ENCODE assay signal across 8 mouse cellular contexts in the genomic region with DNA sequence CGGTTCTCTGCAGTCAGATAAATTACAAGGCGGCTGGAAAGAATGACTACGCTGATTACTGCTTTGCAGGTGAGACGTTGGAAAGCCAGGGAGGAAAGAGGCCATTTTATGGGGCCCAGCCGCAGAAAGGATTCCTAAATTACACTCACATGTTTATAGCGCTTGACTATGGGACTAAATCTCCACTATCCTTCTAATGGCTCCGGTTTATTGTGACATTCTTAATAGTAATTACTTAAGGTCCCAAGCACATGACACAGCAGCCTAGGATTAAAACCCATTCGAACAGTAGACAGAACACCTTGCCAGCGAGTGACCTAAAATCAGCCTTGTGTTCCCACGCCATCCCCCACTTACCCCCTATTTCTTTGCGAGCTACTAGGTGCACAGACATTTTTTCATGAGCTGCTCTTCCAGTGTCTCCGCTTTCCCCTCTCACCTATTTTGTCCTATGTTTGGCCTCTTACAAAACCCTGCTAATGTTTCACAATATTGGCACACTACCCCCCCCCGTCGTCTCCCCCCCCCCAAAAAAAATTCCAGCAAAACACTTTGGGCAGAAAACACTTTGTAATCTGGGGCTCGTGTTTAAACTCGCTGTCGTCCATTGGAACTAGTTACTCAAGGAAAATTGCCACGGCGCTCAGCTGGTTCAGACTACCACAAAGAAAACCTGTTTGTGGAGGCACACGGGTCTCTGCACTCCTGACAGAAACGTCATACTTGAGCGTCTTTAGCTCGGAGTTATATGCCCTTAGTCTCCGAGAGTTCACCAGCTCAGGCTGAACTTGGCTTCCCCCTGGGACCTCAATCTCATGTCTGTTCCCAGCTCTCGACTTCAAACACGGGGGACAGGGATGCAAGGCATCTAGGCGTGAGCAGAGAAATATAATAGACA.
A peak's percentile ranks its signal among the peaks of the same experiment; 100 is the strongest.
DNase-seq lines count a peak whose midpoint lies in the region; ATAC-seq lines count a peak whose summit lies in the region.

No protein-coding gene starts in this region.

- no peak for DNase-seq in frontal cortex, adult 2 months (ENCODE audit: extremely low spot score in 1 of 2, low spot score in 1 of 2)
- DNase-seq in embryonic facial prominence, embryonic 10.5 days (ENCODE audit: low spot score): peak; percentile 48
- no peak for DNase-seq in intestine, embryonic 14.5 days (ENCODE audit: low spot score)
- no peak for DNase-seq in T-cell, adult 2 months (ENCODE audit: low spot score)
- DNase-seq in gastrocnemius, adult 8-10 months (ENCODE audit: low spot score in 2 of 2): no peak
- DNase-seq in right cerebral cortex, postnatal 4 days: no peak

- H3K9ac ChIP-seq in intestine, embryonic 14.5 days (ENCODE audit: low read length): no peak overlapping the region
- no peak overlapping the region for H3K9ac ChIP-seq in liver, embryonic 16.5 days (ENCODE audit: low read depth, low read length)

- H3K27ac ChIP-seq in embryonic facial prominence, embryonic 10.5 days (replicated peaks): peak overlapping the region; percentile 40; the same call in 1 of the 2 replicates
- no peak overlapping the region for H3K27ac ChIP-seq in intestine, embryonic 14.5 days (ENCODE audit: low read depth)
- no peak overlapping the region for H3K27ac ChIP-seq in liver, embryonic 16.5 days (ENCODE audit: low read length)

- peak; percentile 22 for ATAC-seq in frontal cortex, adult (ENCODE audit: low TSS enrichment)
- ATAC-seq in intestine, embryonic 14.5 days (replicated peaks; ENCODE audit: low FRiP score, low TSS enrichment, low read depth): peak; percentile 50
- ATAC-seq in liver, embryonic 16.5 days (ENCODE audit: low read depth): peak; percentile 51; the same call in 1 of the 2 replicates

- no peaks in the 10 kb centered on the region for H3K9me3 ChIP-seq in embryonic facial prominence, embryonic 10.5 days
- no peaks in the 10 kb centered on the region for H3K9me3 ChIP-seq in intestine, embryonic 14.5 days (ENCODE audit: control insufficient read depth, low read length)
- no peaks in the 10 kb centered on the region for H3K9me3 ChIP-seq in liver, embryonic 16.5 days (replicated peaks; ENCODE audit: control insufficient read depth, low read length)

- no peaks in the 10 kb centered on the region for H3K36me3 ChIP-seq in embryonic facial prominence, embryonic 10.5 days (replicated peaks)
- H3K36me3 ChIP-seq in intestine, embryonic 14.5 days (ENCODE audit: control insufficient read depth, insufficient read depth, low read length): no peaks in the 10 kb centered on the region
- no peaks in the 10 kb centered on the region for H3K36me3 ChIP-seq in liver, embryonic 16.5 days (ENCODE audit: control insufficient read depth, insufficient read depth)

- peak overlapping the region; percentile 42 for H3K4me2 ChIP-seq in intestine, embryonic 14.5 days (ENCODE audit: low read length)
- peak overlapping the region; percentile 31 for H3K4me2 ChIP-seq in liver, embryonic 16.5 days (ENCODE audit: low read depth, low read length)

- H3K27me3 ChIP-seq in embryonic facial prominence, embryonic 10.5 days (replicated peaks; ENCODE audit: low read depth, poor library complexity, severe bottlenecking): no peaks in the 10 kb centered on the region
- H3K27me3 ChIP-seq in intestine, embryonic 14.5 days (replicated peaks; ENCODE audit: control insufficient read depth, insufficient read depth, low read length): no peaks in the 10 kb centered on the region
- H3K27me3 ChIP-seq in liver, embryonic 16.5 days (ENCODE audit: control insufficient read depth, insufficient read depth, low read depth, low read length): no peaks in the 10 kb centered on the region

- peak overlapping the region; percentile 43 for H3K4me3 ChIP-seq in embryonic facial prominence, embryonic 10.5 days
- no peak overlapping the region for H3K4me3 ChIP-seq in intestine, embryonic 14.5 days (ENCODE audit: low read depth, low read length)
- H3K4me3 ChIP-seq in liver, embryonic 16.5 days (ENCODE audit: low read depth, low read length): peak overlapping the region; percentile 4; the same call in 1 of the 2 replicates

- 24% methylated on average over 27 of the region's 27 CpGs for WGBS in embryonic facial prominence, embryonic 10.5 days
- 38% methylated on average over 27 of the region's 27 CpGs for WGBS in intestine, embryonic 14.5 days
- WGBS in liver, embryonic 16.5 days (ENCODE audit: insufficient replicate concordance): 43% methylated on average over 27 of the region's 27 CpGs

- H3K4me1 ChIP-seq in embryonic facial prominence, embryonic 10.5 days: peaks cover 81% of the 10 kb centered on the region
- H3K4me1 ChIP-seq in intestine, embryonic 14.5 days (replicated peaks; ENCODE audit: control insufficient read depth, insufficient read depth, low read length): peaks cover 24% of the 10 kb centered on the region
- H3K4me1 ChIP-seq in liver, embryonic 16.5 days (ENCODE audit: control insufficient read depth, low read depth, low read length): no peaks in the 10 kb centered on the region
